8 mouse cellular contexts compared by ENCODE assay signal in genomic region chr10:82240742-82241400, GRCm38 (mm10). TPM values are rescaled to one million over a fixed set of nuclear protein-coding genes. Genes with fewer than 3 reads are reported as not detected.
A peak's percentile ranks its signal among the peaks of the same experiment; 100 is the strongest.
DNase-seq lines count a peak whose midpoint lies in the region; ATAC-seq lines count a peak whose summit lies in the region.

TSS of gene Zfp938 (minus strand) at chr10:82241280.

- peaks cover 31% of the 10 kb centered on the region for H3K36me3 ChIP-seq in forebrain, embryonic 10.5 days (replicated peaks)
- H3K36me3 ChIP-seq in heart, embryonic 15.5 days, result peaks cover 10% of the 10 kb centered on the region; the same call in 1 of the 2 replicates
- peaks cover 10% of the 10 kb centered on the region; the same call in 1 of the 2 replicates for H3K36me3 ChIP-seq in liver, embryonic 12.5 days
- H3K36me3 ChIP-seq in stomach, embryonic 14.5 days (ENCODE audit: control insufficient read depth, insufficient read depth, low read length), result no peaks in the 10 kb centered on the region

- peak; percentile 98 for ATAC-seq in heart, embryonic 15.5 days (replicated peaks; ENCODE audit: insufficient number of reproducible peaks, insufficient read depth, low FRiP score, low read depth)
- ATAC-seq in liver, embryonic 12.5 days, result peak; percentile 92
- peak; percentile 99 for ATAC-seq in stomach, embryonic 14.5 days (ENCODE audit: insufficient number of reproducible peaks, insufficient read depth, low FRiP score, low read depth)

- WGBS in forebrain, embryonic 10.5 days, result 7% methylated on average over 27 of the region's 27 CpGs
- WGBS in heart, embryonic 15.5 days, result 2% methylated on average over 27 of the region's 27 CpGs
- 3% methylated on average over 27 of the region's 27 CpGs for whole genome bisulfite sequencing in liver, embryonic 12.5 days (ENCODE audit: insufficient replicate concordance)
- 1% methylated on average over 27 of the region's 27 CpGs for WGBS in stomach, embryonic 14.5 days

- H3K9ac ChIP-seq in heart, embryonic 15.5 days, result peak within 1 kb of the TSS; percentile 82
- H3K9ac ChIP-seq in liver, embryonic 12.5 days, result peak within 1 kb of the TSS; percentile 44
- H3K9ac ChIP-seq in stomach, embryonic 14.5 days (replicated peaks; ENCODE audit: low read depth, low read length), result peak within 1 kb of the TSS; percentile 77

- H3K9me3 ChIP-seq in forebrain, embryonic 10.5 days, result peaks cover 34% of the 10 kb centered on the region
- no peaks in the 10 kb centered on the region for H3K9me3 ChIP-seq in heart, embryonic 15.5 days (replicated peaks)
- H3K9me3 ChIP-seq in liver, embryonic 12.5 days (replicated peaks), result peaks cover 7% of the 10 kb centered on the region
- peaks cover 6% of the 10 kb centered on the region; the same call in 1 of the 2 replicates for H3K9me3 ChIP-seq in stomach, embryonic 14.5 days (ENCODE audit: control insufficient read depth, low read depth, low read length)

- peak; percentile 87 for DNase-seq in CD4-positive helper T cell, adult 2 months (ENCODE audit: low read depth, low spot score)
- DNase-seq in brain, embryonic 18.5 days (ENCODE audit: low read depth, low spot score), result peak; percentile 72
- peak; percentile 80 for DNase-seq in forebrain, embryonic 10.5 days (ENCODE audit: extremely low spot score, low spot score)
- peak; percentile 88 for DNase-seq in kidney, postnatal 14 days
- DNase-seq in naive thymus-derived CD4-positive, alpha-beta T cell, adult 2 months (ENCODE audit: low read depth), result peak; percentile 84

- peaks cover 10% of the 10 kb centered on the region for H3K4me1 ChIP-seq in forebrain, embryonic 10.5 days
- peaks cover 11% of the 10 kb centered on the region for H3K4me1 ChIP-seq in heart, embryonic 15.5 days (replicated peaks)
- peaks cover 9% of the 10 kb centered on the region for H3K4me1 ChIP-seq in liver, embryonic 12.5 days
- H3K4me1 ChIP-seq in stomach, embryonic 14.5 days (ENCODE audit: control insufficient read depth, insufficient read depth, low read length), result no peaks in the 10 kb centered on the region

- no peaks in the 10 kb centered on the region for H3K27me3 ChIP-seq in forebrain, embryonic 10.5 days (ENCODE audit: poor library complexity, severe bottlenecking)
- H3K27me3 ChIP-seq in heart, embryonic 15.5 days, result no peaks in the 10 kb centered on the region
- no peaks in the 10 kb centered on the region for H3K27me3 ChIP-seq in liver, embryonic 12.5 days (replicated peaks)
- H3K27me3 ChIP-seq in stomach, embryonic 14.5 days (ENCODE audit: control insufficient read depth, insufficient read depth, low read length), result no peaks in the 10 kb centered on the region

- peak within 1 kb of the TSS; percentile 65 for H3K4me3 ChIP-seq in forebrain, embryonic 10.5 days
- H3K4me3 ChIP-seq in heart, embryonic 15.5 days, result peak within 1 kb of the TSS; percentile 81
- peak within 1 kb of the TSS; percentile 62 for H3K4me3 ChIP-seq in liver, embryonic 12.5 days
- H3K4me3 ChIP-seq in stomach, embryonic 14.5 days (ENCODE audit: low read depth, low read length), result peak within 1 kb of the TSS; percentile 81

- peak within 1 kb of the TSS; percentile 87 for H3K27ac ChIP-seq in forebrain, embryonic 10.5 days
- H3K27ac ChIP-seq in heart, embryonic 15.5 days, result peak within 1 kb of the TSS; percentile 87
- no peak within 1 kb of the TSS for H3K27ac ChIP-seq in liver, embryonic 12.5 days
- peak within 1 kb of the TSS; percentile 80; the same call in 1 of the 2 replicates for H3K27ac ChIP-seq in stomach, embryonic 14.5 days (ENCODE audit: low read length)

- peak within 1 kb of the TSS; percentile 70 for H3K4me2 ChIP-seq in heart, embryonic 15.5 days
- peak within 1 kb of the TSS; percentile 66 for H3K4me2 ChIP-seq in liver, embryonic 12.5 days
- H3K4me2 ChIP-seq in stomach, embryonic 14.5 days (replicated peaks; ENCODE audit: low read depth, low read length), result peak within 1 kb of the TSS; percentile 73

RNA-seq across cellular contexts. Expression of gene Zfp938, which starts in this region (rescaled TPM):
- polyA plus RNA-seq in forebrain, embryonic 10.5 days (2016; fragmentation: Nextera tagmentation; extraction: Ambion mirVana), result 13.5 and 14.8 TPM in 2 replicates
- polyA plus RNA-seq in heart, embryonic 15.5 days (2015; fragmentation: Nextera tagmentation; extraction: Ambion mirVana), result 11.0 and 13.0 TPM in 2 replicates
- 3.0 and 3.2 TPM in 2 replicates for polyA plus RNA-seq in liver, embryonic 12.5 days (2016; fragmentation: Nextera tagmentation; extraction: Ambion mirVana)
- 16.6 and 17.0 TPM in 2 replicates for polyA plus RNA-seq in stomach, embryonic 14.5 days (2014; fragmentation: Nextera tagmentation; extraction: Ambion mirVana)
